Mouse (Mus musculus) embryonic facial prominence, embryonic 15.5 days (tissue): ENCODE measurements around the gene Slc9a3r1. TPM values are rescaled to one million over a fixed set of nuclear protein-coding genes. Genes with fewer than 3 reads are reported as not detected.

Experiments
- ATAC-seq: fragments of 200-750 bp; cut with Nextera tagmentation; 2 replicates; pipeline ENCODE4 v1.8.0; 2017; ENCODE audit warnings: low read depth, moderate TSS enrichment; ENCODE audit not compliant: insufficient number of reproducible peaks, low FRiP score, low TSS enrichment
- H3K27ac ChIP-seq: fragments of 300-500 bp; sonication (generic); replicated peaks from 2 replicates; pipeline ENCODE4 v1.5.1; 2015; ENCODE audit warnings: mild to moderate bottlenecking, inconsistent platforms
- H3K27me3 ChIP-seq: fragments of 300-500 bp; sonication (generic); 2 replicates; pipeline ENCODE4 v1.6.1; 2015; ENCODE audit warnings: inconsistent platforms
- H3K36me3 ChIP-seq: fragments of 300-500 bp; sonication (generic); 2 replicates; pipeline ENCODE4 v1.6.1; 2015; ENCODE audit warnings: mild to moderate bottlenecking, inconsistent platforms
- H3K4me1 ChIP-seq: fragments of 300-500 bp; sonication (generic); 2 replicates; pipeline ENCODE4 v1.6.1; 2015; ENCODE audit warnings: inconsistent platforms
- H3K4me2 ChIP-seq: fragments of 300-500 bp; sonication (generic); replicated peaks from 2 replicates; pipeline ENCODE4 v1.6.1; 2015; ENCODE audit warnings: mild to moderate bottlenecking, inconsistent platforms
- H3K4me3 ChIP-seq: fragments of 300-500 bp; sonication (generic); replicated peaks from 2 replicates; pipeline ENCODE4 v1.5.1; 2015; ENCODE audit warnings: mild to moderate bottlenecking, inconsistent platforms
- H3K9ac ChIP-seq: fragments of 300-500 bp; sonication (generic); 2 replicates; pipeline ENCODE4 v1.6.1; 2015; ENCODE audit warnings: inconsistent platforms
- H3K9me3 ChIP-seq: fragments of 300-500 bp; sonication (generic); replicated peaks from 2 replicates; pipeline ENCODE4 v1.6.1; 2016; ENCODE audit warnings: inconsistent platforms
- WGBS: fragments of 180-500 bp; shearing (Covaris S2); methylation state at CpG from one replicate; pipeline ENCODE4 v1.1.7; 2015; 5-methylcytosine and 5-hydroxymethylcytosine counted together
- polyA plus RNA-seq: library from polyadenylated mRNA; unstranded; fragments of >200 nt; fragmentation: Nextera tagmentation; extraction: Ambion mirVana; gene quantifications from 2 replicates; pipeline ENCODE4 v1.2.1, GENCODE M21; 2015

Gene Slc9a3r1
- 45.2 and 51.8 TPM in 2 replicates for polyA plus RNA-seq

GRCm38 (mm10) chr11:115162832-115163480 is at the start of gene Slc9a3r1:
Gene Slc9a3r1 (plus strand): TSS chr11:115163341.
- H3K9me3 ChIP-seq, result no peaks in the 10 kb centered on the region
- peak within 1 kb of the TSS; percentile 45 for H3K9ac ChIP-seq
- no peaks in the 10 kb centered on the region for H3K36me3 ChIP-seq
- peak within 1 kb of the TSS; percentile 94 for H3K4me2 ChIP-seq
- H3K4me3 ChIP-seq, result peak within 1 kb of the TSS; percentile 65
- ATAC-seq, result peak; percentile 96
- peaks cover 42% of the 10 kb centered on the region for H3K27me3 ChIP-seq
- peaks cover 35% of the 10 kb centered on the region for H3K4me1 ChIP-seq
- 0 out of 2 replicates have a peak within 1 kb of the TSS, but pooled peaks have one; percentile 58 for H3K27ac ChIP-seq
- under 1% methylated on average over 47 of the region's 47 CpGs for WGBS

- H3K4me2 ChIP-seq, result no peak overlapping the region
- H3K27ac ChIP-seq, result no peak overlapping the region
- H3K4me1 ChIP-seq, result no peaks in the 10 kb centered on the region
- ATAC-seq, result no peak
- no peaks in the 10 kb centered on the region for H3K9me3 ChIP-seq
- 57% methylated on average over 9 of the region's 9 CpGs for WGBS
- H3K36me3 ChIP-seq, result no peaks in the 10 kb centered on the region
- no peak overlapping the region for H3K4me3 ChIP-seq
- no peak overlapping the region for H3K9ac ChIP-seq
- H3K27me3 ChIP-seq, result no peaks in the 10 kb centered on the region
These were observed 43.7 kb upstream of the Slc9a3r1 start for GRCm38 (mm10) chr11:115119409-115119808.

- Histone ChIP-seq H3K27me3 (no peaks in the 10 kb centered on the region), H3K4me2 (no peak overlapping the region), H3K4me1 (no peaks in the 10 kb centered on the region), H3K9me3 (no peaks in the 10 kb centered on the region), H3K9ac (no peak overlapping the region), H3K4me3 (no peak overlapping the region), H3K27ac (no peak overlapping the region), H3K36me3 (no peaks in the 10 kb centered on the region)
- no peak for ATAC-seq
- WGBS, result 74% methylated on average over 4 of the region's 4 CpGs
These were observed 34.7 kb upstream of the Slc9a3r1 start for GRCm38 (mm10) chr11:115128483-115128882.

- Histone ChIP-seq H3K27ac (no peak overlapping the region), H3K9ac (no peak overlapping the region), H3K4me3 (no peak overlapping the region), H3K36me3 (no peaks in the 10 kb centered on the region), H3K4me1 (no peaks in the 10 kb centered on the region), H3K4me2 (no peak overlapping the region), H3K9me3 (no peaks in the 10 kb centered on the region), H3K27me3 (no peaks in the 10 kb centered on the region)
- ATAC-seq, result no peak
- WGBS, result 89% methylated on average over 13 of the region's 13 CpGs
These were observed 33.5 kb upstream of the Slc9a3r1 start for GRCm38 (mm10) chr11:115129508-115130126.

GRCm38 (mm10) chr11:115131768-115132381 is 31.3 kb upstream of the Slc9a3r1 start:
- no peak overlapping the region for H3K4me2 ChIP-seq
- WGBS, result 78% methylated on average over 8 of the region's 8 CpGs
- H3K27ac ChIP-seq, result no peak overlapping the region
- no peaks in the 10 kb centered on the region for H3K27me3 ChIP-seq
- no peaks in the 10 kb centered on the region for H3K4me1 ChIP-seq
- no peak for ATAC-seq
- H3K9me3 ChIP-seq, result no peaks in the 10 kb centered on the region
- no peaks in the 10 kb centered on the region for H3K36me3 ChIP-seq
- H3K9ac ChIP-seq, result no peak overlapping the region
- no peak overlapping the region for H3K4me3 ChIP-seq

GRCm38 (mm10) chr11:115133800-115134199 is 29.3 kb upstream of the Slc9a3r1 start, which contains the start of gene Cd300lf:
Gene Cd300lf (minus strand): TSS chr11:115133992.
- no peaks in the 10 kb centered on the region for H3K4me1 ChIP-seq
- ATAC-seq, result no peak
- no peaks in the 10 kb centered on the region for H3K36me3 ChIP-seq
- no peak within 1 kb of the TSS for H3K4me2 ChIP-seq
- no peak within 1 kb of the TSS for H3K27ac ChIP-seq
- H3K4me3 ChIP-seq, result no peak within 1 kb of the TSS
- 75% methylated on average over 8 of the region's 8 CpGs for WGBS
- H3K9me3 ChIP-seq, result no peaks in the 10 kb centered on the region
- H3K9ac ChIP-seq, result no peak within 1 kb of the TSS
- no peaks in the 10 kb centered on the region for H3K27me3 ChIP-seq

- Histone ChIP-seq H3K4me3 (no peak overlapping the region), H3K27ac (no peak overlapping the region), H3K36me3 (no peaks in the 10 kb centered on the region), H3K4me2 (no peak overlapping the region), H3K9me3 (no peaks in the 10 kb centered on the region), H3K27me3 (no peaks in the 10 kb centered on the region), H3K4me1 (no peaks in the 10 kb centered on the region), H3K9ac (no peak overlapping the region)
- ATAC-seq, result no peak
- 77% methylated on average over 5 of the region's 5 CpGs for WGBS
These were observed 24.4 kb upstream of the Slc9a3r1 start for GRCm38 (mm10) chr11:115138597-115139262.

GRCm38 (mm10) chr11:115141970-115142369 is 21.2 kb upstream of the Slc9a3r1 start:
- Histone ChIP-seq H3K4me3 (no peak overlapping the region), H3K9ac (no peak overlapping the region), H3K9me3 (no peaks in the 10 kb centered on the region), H3K27me3 (no peaks in the 10 kb centered on the region; the same call in 1 of the 2 replicates), H3K27ac (no peak overlapping the region), H3K36me3 (no peaks in the 10 kb centered on the region), H3K4me2 (no peak overlapping the region), H3K4me1 (no peaks in the 10 kb centered on the region)
- 79% methylated on average over 2 of the region's 2 CpGs for WGBS
- no peak for ATAC-seq

- no peaks in the 10 kb centered on the region for H3K36me3 ChIP-seq
- ATAC-seq, result no peak
- H3K9ac ChIP-seq, result no peak overlapping the region
- WGBS, result 76% methylated on average over 4 of the region's 4 CpGs
- H3K27ac ChIP-seq, result no peak overlapping the region
- no peak overlapping the region for H3K4me2 ChIP-seq
- no peak overlapping the region for H3K4me3 ChIP-seq
- peaks cover 7% of the 10 kb centered on the region; the same call in 1 of the 2 replicates for H3K27me3 ChIP-seq
- H3K9me3 ChIP-seq, result no peaks in the 10 kb centered on the region
- H3K4me1 ChIP-seq, result peaks cover 11% of the 10 kb centered on the region; the same call in 1 of the 2 replicates
These were observed 15.3 kb upstream of the Slc9a3r1 start for GRCm38 (mm10) chr11:115147813-115148212.

- ATAC-seq, result no peak
- 56% methylated on average over 6 of the region's 6 CpGs for WGBS
- Histone ChIP-seq H3K9ac (no peak overlapping the region), H3K27me3 (peaks cover 37% of the 10 kb centered on the region), H3K27ac (no peak overlapping the region), H3K4me1 (peaks cover 18% of the 10 kb centered on the region; the same call in 1 of the 2 replicates), H3K9me3 (no peaks in the 10 kb centered on the region), H3K4me3 (no peak overlapping the region), H3K36me3 (no peaks in the 10 kb centered on the region), H3K4me2 (no peak overlapping the region)
These were observed 12.3 kb upstream of the Slc9a3r1 start for GRCm38 (mm10) chr11:115150741-115151254.
